Mouse (Mus musculus) neural tube, embryonic 10.5 days (tissue): ENCODE measurements around the gene Cops7b.
A peak's percentile ranks its signal among the peaks of the same experiment; 100 is the strongest.
"Not testable (repeated sequence)": the region's sequence is repeated elsewhere in the genome, so short reads cannot be mapped to it uniquely, and the experiment has no call there.

Experiments used
- DNase-seq: peaks from one replicate; pipeline ENCODE4 v3.0.0-alpha.2; 2017; ENCODE audit warnings: low spot score; ENCODE audit errors: extremely low spot score

Cops7b gene

DNA sequence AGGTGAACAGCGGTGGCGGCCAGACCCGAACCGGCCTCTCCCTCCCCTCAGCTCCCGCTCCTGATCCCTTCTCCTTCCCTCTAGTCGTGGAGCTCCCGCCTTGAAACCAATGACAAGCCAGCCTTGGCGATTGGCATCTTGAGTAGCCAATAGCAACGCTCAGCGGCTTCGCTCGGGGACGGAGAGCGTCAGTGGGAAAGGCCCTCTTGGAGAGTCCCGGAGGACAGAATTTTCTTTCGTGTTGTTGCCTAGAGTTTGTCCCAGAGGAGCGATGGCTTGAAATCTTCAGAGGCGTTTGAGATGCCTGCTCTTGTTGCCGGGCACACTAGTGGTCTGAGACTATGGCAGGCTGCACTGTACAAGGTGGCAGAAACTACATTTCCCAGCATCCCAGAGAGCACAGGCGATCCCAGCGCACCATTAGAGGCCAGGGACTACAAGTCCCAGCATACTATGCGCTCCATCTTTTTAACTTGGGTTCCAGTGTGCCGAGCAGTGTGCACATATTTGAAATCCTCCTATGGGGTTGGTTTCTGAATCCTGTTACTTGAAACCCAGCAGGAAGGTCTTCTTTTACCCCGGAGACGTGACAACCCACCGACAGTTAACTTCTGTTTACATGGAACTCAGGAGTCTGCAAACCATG is at the start of gene Cops7b, which contains the start of gene Pde6d:
TSS of gene Cops7b (plus strand) at position 454 of the 646 bp plus-strand sequence.
TSS of gene Pde6d (minus strand) at position 179 of the 646 bp plus-strand sequence.
- DNase-seq, result peak; percentile 93

DNA sequence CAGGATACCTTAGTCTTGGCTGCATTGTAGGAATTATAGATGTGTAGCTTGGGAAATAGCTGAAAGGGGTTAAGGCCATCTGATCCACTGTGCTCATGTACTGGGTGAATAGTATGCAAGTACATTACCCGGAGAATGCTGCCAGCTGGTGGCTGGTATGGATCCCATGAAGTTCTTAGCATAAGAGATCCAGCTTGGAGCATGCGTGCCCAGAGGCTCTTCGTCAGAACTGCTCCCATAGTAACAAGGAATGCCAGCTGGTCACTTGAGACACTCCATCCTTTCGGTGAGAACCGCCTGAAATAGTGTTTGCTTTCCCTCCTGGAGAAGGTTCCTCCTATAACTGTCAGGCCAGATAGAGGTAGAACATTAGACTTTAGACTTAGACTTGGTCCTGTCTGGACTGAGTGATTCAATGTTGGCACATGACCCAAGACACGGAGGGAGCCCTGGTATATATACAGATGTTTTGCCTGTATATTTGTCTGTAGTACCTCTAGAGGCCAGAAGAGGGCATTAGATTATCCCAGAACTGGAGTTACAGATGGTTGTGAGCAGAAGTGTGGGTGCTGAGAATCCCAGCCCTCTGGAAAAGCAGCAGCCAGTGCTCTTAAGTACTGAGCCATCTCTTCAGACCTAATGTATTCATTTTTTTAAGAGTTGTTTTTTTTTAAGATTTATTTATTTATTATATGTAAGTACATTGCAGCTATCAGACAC is 49.1 kb upstream of the Cops7b start:
- no peak for DNase-seq

DNA sequence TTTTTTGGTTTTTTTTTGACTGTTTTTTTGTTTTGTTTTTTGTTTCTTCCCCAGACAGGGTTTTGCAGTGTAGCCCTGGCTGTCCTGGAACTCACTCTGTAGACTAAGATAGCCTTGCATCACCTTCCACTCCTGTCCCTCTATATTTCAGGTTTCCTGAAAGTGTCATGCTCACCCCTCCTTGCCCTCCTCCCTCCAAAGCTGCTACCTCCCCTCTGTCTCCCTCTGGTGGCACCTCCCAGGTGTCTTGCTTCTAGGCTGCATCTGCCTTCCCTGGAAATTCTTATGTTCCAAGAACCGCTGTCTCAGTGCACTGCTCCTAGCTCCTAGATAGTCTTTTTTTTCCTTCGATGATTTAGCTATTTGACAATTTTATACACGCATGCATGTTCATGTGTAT is 44.3 kb upstream of the Cops7b start:
- no peak for DNase-seq

DNA sequence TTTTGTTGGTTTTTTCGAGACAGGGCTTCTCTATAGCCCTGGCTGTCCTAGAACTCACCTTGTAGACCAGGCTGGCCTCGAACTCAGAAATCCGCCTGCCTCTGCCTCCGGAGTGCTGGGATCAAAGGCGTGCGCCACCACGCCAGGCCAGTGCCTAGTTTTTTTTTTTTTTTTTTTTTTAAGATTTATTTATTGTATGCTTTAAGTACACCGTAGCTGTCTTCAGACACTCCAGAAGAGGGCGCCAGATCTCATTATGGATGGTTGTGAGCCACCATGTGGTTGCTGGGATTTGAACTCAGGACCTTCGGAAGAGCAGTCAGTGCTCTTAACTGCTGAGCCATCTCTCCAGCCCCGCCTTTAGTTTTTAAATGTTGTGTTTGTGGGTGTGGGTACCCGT is 43.1 kb upstream of the Cops7b start:
- not testable (repeated sequence) for DNase-seq

DNA sequence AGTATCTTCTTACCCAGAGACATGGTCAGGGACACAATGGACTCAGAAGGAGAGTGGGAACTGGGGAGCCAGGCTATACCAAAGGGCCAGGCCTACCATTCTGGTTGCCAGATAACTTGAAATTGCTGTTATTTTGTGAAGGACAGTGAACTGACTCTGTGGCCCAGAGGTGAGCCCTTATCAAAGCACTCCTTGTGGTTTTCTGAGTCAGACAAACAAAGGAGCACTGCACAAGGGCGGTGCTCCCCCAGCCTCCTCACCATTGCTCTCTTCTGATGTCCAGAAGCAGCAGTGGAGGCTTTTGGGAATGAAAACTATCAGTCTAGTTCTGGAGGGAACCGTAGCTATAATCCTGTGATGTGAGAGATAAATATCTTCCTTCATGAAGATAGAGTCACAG is 40.1 kb upstream of the Cops7b start:
- DNase-seq, result no peak

DNA sequence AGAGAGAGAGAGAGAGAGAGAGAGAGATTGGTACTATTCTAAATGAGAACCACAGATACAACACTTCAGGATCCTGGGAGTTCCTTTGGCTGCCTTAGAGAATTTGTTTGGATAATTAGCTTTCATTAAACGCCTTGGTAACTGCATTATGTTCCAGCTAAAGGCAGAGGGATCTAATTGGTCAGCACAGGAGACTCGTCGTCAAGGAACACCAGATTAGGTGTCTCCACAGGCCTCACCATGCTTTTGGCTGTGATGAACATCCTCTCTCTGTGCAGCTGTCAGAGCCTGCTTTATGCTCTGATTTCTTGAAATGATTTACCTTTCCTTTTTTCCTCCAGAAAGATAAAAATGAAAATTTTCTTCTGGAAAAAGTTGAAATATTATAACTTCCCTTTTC is 35.9 kb upstream of the Cops7b start:
- DNase-seq, result no peak

DNA sequence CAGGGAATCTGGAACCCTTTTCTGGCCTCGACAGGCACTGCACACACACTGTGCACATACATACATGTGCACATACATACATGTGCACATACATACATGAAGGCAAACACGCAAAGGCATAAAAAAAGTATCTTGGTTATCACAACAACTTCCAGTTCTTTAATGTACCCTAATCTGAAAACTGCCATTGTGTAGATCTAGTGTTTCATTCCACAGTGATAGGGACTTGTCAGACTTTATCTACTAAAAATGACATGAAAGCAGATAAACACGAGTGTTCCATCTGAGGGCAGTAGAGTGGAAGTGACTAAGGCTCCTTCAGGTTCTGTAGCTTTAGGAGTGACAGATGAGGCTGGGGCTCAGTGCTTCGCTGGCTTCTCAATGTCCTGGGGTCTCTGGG is 31.4 kb upstream of the Cops7b start:
- no peak for DNase-seq

DNA sequence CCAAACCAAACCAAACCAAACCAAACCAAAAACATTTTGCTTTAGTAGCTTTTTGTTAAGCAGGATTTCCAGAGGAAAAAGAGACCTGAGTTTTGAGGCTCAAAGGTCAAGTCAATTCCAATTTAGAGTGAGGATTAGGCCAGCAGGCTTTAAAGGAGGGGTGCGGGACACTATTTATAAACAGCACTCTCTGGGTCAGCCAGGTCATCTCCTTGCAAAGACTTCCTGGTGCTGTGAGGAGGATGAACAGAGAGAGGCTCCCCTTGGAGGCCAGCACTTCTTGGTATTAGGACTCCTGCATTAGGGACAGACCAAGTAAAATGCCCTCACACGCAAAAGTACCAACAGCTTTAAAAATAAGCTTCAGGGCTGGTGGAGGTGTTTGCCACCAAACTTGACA is 30.8 kb upstream of the Cops7b start:
- no peak for DNase-seq

DNA sequence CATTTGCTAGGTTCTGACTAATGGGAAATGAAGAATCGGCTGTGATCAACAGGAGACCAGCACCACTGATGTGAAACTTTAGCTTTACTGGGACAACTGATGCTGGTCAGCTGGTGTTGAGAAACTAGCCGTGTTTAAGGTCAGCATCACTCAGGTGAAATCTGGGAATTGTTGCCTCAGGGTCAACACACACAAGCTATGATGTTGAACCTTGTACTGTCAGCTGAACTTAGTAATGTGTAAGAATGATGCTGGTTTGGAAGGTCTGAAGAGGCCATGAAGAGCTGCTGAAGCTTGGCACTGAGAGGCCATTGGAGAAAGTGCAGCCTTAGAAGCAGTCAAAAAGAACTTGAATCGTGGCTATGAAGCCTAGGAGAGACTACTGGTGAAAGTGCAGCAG is 27.0 kb upstream of the Cops7b start:
- no peak for DNase-seq

DNA sequence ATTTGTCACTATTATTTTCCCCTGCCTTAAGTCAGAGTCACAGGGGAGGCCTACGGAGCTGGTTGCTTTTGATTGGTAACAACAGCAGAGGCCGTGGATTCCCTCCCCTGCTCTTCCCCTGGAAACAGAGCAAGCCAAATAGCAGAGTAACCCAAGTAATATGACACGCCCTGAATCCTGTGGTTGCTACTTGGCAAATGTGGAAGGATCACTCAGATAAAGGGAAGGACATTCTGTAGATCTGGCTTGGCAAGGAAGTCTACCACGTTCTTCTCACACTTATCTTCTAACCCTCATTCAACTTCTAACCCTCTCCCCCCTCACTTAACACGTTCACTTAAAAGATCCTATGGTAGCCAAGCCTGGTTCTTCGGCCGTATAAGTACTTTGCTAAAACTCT is 24.8 kb upstream of the Cops7b start:
- no peak for DNase-seq

DNA sequence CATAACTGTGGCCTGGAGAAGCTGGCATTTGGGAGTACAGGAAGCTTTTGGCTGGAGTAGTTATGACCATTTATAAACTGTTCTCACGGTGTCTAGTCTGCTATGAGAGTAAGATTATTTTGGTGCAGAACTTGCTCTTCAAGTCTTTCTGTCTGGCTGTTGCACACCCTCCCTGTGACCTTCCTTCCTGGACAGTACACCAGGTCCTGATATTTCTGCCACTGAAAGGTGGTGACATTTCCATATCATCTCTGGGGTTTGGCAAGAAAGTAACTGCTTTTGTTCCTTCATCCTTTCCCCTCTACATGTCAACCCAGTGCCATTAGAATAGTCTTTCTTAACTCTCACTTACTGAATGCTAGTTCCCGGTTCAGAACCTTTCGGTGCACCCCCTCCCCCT is 23.5 kb upstream of the Cops7b start:
- DNase-seq, result no peak

DNA sequence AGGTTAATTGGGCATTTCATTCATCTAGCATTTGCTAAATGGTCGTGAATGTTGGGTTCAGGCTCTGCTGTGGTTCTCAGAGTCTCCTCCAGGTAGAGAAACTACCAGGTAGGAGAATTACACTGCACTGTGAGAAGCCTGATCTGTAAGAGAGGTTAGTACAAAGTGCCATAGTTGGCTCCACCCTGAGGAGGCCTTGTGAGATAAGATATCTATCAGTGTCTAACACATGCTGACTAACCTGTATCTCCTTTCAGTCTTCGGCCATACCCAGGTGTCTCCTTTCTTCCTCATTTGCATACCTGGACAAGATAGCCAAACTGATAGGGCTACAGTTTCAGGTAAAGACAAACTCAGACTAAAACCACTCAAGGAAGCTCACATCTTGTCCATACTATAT is 20.0 kb upstream of the Cops7b start:
- DNase-seq, result no peak

DNA sequence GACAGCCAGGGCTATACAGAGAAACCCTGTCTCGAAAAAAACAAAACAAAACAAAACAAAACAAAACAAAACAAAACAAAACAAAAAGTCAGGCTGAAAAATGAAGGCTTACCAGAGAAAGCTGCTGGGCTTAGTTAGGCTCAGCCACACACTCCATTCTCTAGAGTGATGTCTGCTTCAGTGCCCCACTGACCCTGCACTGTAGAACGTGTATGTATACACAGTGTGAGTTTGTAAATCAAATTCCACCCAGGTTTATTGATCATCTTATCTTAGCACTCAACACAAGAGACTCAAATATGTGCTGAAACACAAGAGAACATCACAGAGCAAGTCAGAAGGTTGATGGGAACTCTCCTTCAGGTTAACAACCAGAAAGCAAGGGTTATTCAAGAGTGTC is 14.3 kb upstream of the Cops7b start:
- DNase-seq, result no peak

DNA sequence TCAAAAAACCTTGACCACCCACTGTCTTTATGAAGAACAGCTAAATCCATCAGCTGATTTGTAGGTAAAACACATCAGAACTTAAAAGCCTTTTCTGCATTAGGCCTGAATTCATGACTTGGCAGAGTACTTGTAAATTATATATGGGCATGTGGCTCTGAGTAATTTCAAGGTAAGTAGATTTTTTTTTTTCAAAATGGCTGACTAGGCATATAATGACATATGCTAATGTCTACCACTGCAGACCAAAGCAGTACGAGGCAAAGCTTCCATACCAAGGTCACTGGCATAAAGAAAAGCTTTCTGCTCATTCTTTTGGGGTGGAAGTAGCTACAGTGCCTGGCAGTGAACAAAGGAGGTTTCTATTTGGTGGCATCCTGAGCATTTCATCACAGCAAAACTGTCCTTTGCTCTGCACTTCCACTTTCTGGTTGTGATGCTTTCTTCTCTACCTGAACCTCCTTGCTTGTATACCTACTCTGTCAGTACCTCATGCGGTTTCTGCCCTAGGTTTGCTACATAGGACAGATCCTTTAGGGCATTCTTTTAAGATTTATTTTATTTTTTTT is 13.3 kb upstream of the Cops7b start:
- no peak for DNase-seq

DNA sequence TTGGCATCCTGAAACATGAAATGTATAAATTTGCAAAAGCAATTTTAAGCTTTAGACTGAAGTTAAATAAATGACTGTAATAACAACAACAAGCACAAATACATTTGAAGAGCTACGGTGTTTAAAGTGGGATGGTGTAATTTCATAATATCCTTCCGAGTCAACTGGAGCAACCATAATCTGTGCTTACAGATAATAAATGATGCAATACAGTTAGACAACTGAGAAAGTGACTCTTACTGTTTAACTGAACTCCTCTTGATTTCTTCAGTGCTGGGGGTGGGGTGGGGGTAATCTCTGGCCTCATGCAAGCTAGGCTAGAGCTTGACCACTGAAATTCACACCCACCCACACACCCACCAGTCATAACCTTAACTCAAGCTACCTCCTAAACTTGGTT is 11.3 kb upstream of the Cops7b start:
- DNase-seq, result no peak

DNA sequence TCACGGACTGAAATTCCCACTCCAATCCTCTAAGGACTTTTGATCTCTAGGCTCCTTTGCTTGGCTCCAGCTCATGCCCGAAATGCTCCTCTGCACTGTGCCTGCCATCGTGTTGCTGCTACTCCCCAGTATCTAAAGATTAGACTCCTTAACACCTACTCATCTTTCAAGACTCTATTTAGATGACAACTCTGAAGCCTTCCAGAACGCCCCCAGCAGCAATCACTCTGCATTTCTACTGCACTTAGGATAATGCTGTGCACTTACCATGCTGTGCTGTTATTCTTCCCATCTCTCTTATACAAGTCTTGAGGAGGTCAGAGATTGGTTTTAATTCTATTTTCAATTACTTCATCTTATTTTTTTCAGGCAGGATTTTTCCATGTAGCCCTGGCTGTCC is 10.8 kb upstream of the Cops7b start:
- no peak for DNase-seq

DNA sequence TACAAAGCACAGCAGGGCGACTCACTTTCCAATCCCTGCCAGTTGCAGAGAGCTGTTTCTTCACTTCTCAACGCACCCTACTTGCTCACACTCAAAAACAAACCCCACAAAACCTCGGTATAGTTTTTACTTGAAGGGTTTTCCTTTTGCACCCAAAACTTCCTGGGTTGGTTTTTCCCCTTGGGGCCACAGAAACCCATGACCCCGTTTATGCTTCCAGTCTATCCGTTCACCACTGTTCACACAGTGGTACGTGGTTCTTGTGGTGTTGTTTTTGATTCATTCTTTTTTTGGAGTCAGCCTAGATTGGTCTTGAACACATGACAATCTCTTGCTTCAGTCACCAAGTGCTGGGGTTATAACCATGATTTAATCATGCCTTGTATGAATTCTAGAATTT is 2.3 kb upstream of the Cops7b start:
- no peak for DNase-seq

DNA sequence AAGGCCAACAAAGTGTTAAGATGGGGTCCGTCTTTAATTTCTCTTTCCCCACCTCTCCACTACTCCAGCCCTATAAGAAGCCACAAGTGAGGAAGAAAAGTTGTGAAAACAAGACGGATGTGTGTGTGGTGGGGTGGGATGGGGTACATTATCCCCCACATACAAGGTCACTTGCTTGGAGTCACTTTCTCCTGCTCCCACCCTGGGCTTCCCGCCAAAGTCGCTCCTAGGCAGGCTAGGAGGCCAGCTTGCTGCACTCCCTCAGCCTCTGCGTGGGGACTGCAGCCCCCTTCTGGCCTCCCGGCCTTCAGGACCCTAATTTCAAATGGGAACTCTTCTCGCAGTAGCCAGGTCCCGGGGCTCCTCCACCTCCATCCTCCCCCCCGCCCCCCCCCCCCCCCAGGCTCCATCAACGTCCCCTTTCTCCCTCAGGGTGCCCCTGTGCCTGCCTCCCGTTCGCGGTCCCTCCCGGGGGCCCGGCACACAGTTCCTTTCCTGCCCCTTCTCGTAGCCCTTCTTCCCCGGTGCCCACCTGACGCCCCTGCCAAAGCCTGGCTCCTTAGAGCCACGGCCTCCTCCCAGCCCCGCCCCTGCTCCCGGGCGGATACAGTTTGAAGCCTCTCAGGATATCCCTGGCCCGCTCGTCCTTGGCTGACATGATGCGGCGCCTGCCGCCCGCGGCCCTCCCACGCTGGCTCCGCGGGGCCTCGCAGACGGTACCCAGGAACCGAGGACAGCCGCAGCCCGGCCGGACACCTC is 833 bp upstream of the Cops7b start:
- DNase-seq, result no peak

DNA sequence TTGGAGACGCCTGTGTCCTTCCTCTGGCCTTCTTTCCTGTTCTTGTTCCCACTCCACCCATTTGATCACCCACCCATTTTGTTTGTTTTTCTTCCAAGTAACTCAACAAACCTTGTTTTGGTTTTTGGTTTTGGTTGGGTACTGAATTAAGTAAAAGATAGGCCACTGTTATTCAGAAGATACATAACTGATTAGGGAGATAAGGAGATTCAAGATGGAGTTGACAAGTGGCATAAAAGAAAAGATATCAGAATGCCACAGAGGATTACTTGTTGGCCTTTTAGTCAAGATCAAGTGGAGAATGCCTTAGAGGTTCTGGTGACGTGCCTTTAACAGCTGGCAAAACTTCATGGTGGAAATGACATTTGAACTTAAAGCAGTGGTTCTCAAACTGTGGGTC is 1.0 kb downstream of the Cops7b start:
- DNase-seq, result no peak

DNA sequence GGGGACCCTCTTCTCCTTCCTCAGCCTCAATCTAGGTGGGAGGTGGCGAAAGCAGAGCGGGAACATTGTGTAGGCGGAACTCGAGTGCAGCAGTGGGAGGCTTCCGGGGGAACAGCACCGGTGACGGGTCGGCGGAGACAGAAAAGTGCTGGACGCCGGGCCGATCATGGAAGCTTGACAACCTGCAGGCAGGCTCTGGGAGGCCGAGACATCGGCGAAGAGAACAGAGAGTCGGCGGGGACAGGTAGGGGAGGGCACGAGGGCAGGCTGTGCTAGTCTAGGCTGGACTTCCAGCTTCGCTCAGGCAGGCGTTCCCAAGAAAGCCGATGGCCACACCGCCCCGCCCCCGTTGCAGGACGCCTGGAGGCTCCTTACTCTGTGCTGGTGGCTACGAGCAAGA is 4.3 kb downstream of the Cops7b start:
- peak; percentile 85 for DNase-seq

DNA sequence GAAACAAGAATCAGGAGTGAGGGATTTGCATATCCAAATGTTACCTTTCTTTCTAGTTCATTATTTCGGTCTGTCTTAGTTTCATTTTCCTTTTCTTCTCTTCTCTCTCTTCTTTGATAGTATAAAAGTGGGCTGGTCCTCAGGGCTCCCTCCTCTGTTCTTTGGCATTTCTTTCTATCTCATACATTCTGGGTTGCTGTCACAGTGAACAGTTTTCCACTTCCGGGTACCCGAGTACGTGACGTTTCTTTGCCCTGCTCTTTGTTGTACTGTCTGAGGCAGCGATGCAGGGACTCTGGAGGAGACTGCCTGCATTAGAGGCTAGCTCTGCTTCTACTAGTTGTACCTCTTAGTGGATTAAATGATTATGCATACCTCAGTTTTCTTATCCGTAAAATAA is 11.8 kb downstream of the Cops7b start:
- no peak for DNase-seq

DNA sequence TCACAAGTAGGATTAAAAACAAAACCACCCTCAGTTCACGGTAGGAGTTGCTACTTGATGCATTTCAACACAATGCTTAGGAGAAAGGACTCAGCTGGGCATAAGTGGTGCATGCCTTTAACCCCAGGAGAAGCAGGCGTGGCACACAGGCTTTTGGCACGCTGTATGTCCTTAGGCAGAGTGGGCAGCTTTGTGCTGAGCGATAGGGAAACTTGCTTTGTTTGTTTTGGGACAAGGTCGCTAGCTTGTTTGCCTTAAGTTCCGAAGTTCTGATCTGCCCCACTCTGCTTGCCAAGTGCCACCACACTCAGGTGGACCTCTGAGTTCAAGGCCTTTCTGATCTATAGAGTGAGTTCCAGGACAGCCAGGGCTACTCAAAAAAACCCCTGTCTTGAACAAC is 12.6 kb downstream of the Cops7b start:
- DNase-seq, result no peak
